Mouse (Mus musculus) adipocyte (in vitro differentiated cells): ENCODE measurements around the gene Golga1.
"Not testable (repeated sequence)": the region's sequence is repeated elsewhere in the genome, so short reads cannot be mapped to it uniquely, and the experiment has no call there.

ENCODE experiments used
- DNase-seq: peaks from one replicate; pipeline ENCODE4 v3.0.0-alpha.2; 2016; ENCODE audit warnings: low spot score

The Golga1 gene

GRCm38 (mm10) chr2:39065400-39065987 lies at the start of gene Golga1:
Golga1 (minus strand) TSS chr2:39065541.
- DNase-seq = peak; percentile 93

GRCm38 (mm10) chr2:39114093-39114492 lies 48.8 kb upstream of the Golga1 start:
- no peak for DNase-seq

GRCm38 (mm10) chr2:39110514-39110913 lies 45.2 kb upstream of the Golga1 start:
- no peak for DNase-seq

- DNase-seq = not testable (repeated sequence)
These were observed 44.4 kb upstream of the Golga1 start for GRCm38 (mm10) chr2:39109712-39110111.

- not testable (repeated sequence) for DNase-seq
These were observed 34.6 kb upstream of the Golga1 start for GRCm38 (mm10) chr2:39099951-39100350.

- DNase-seq = no peak
These were observed 32.7 kb upstream of the Golga1 start for GRCm38 (mm10) chr2:39097993-39098392.

- DNase-seq = peak; percentile 57
These were observed 26.6 kb upstream of the Golga1 start for GRCm38 (mm10) chr2:39091966-39092365.

GRCm38 (mm10) chr2:39082706-39083105 lies 17.4 kb upstream of the Golga1 start:
- no peak for DNase-seq

GRCm38 (mm10) chr2:39070666-39071065 lies 5.3 kb upstream of the Golga1 start:
- DNase-seq = no peak

GRCm38 (mm10) chr2:39069096-39069495 lies 3.8 kb upstream of the Golga1 start:
- DNase-seq = no peak

GRCm38 (mm10) chr2:39064687-39065399 lies 498 bp downstream of the Golga1 start:
- DNase-seq = peak; percentile 43

- no peak for DNase-seq
These were observed 16.8 kb downstream of the Golga1 start for GRCm38 (mm10) chr2:39048515-39048914.

- DNase-seq = no peak
These were observed 25.1 kb downstream of the Golga1 start for GRCm38 (mm10) chr2:39040215-39040614.

- no peak for DNase-seq
These were observed 33.7 kb downstream of the Golga1 start for GRCm38 (mm10) chr2:39031611-39032010.

- no peak for DNase-seq
These were observed 45.3 kb downstream of the Golga1 start for GRCm38 (mm10) chr2:39020004-39020403.

- no peak for DNase-seq
These were observed 48.8 kb downstream of the Golga1 start for GRCm38 (mm10) chr2:39016581-39016980.

- DNase-seq = no peak
These were observed 52.5 kb downstream of the Golga1 start for GRCm38 (mm10) chr2:39012768-39013279.

GRCm38 (mm10) chr2:39011971-39012370 lies 53.4 kb downstream of the Golga1 start:
- no peak for DNase-seq

- DNase-seq = peak; percentile 47
These were observed 54.1 kb downstream of the Golga1 start for GRCm38 (mm10) chr2:39011264-39011663.

GRCm38 (mm10) chr2:39010144-39010543 lies 55.2 kb downstream of the Golga1 start:
- DNase-seq = not testable (repeated sequence)

- no peak for DNase-seq
These were observed 56.4 kb downstream of the Golga1 start for GRCm38 (mm10) chr2:39008954-39009365.

GRCm38 (mm10) chr2:39008350-39008851 lies 56.9 kb downstream of the Golga1 start:
- DNase-seq = no peak

- peak; percentile 94 for DNase-seq
These were observed 57.5 kb downstream of the Golga1 start for GRCm38 (mm10) chr2:39007865-39008264.
